Mouse (Mus musculus) gastrocnemius, postnatal 36 days (tissue): Measurements from ENCODE around the gene Ints12. TPM values are rescaled to one million over a fixed set of nuclear protein-coding genes. Genes with fewer than 3 reads are reported as not detected.

ENCODE experiments used
- DNase-seq, 2 experiments: peaks; one replicate each; pipeline ENCODE4 v3.0.0; 2022
- intact Hi-C: fragments of 180-260 bp; cut with DNase I; formaldehyde crosslinking; loops from one replicate; pipeline ENCODE4 v1.15.1; 2025
- total RNA-seq, 2 experiments: library from RNA; stranded (reverse); gene quantifications; 2 replicates each; pipeline ENCODE4 v1.2.3; 2021

The Ints12 gene
- total RNA-seq, 2 experiments from 2014 or later = 6.6 to 7.4 TPM

DNA sequence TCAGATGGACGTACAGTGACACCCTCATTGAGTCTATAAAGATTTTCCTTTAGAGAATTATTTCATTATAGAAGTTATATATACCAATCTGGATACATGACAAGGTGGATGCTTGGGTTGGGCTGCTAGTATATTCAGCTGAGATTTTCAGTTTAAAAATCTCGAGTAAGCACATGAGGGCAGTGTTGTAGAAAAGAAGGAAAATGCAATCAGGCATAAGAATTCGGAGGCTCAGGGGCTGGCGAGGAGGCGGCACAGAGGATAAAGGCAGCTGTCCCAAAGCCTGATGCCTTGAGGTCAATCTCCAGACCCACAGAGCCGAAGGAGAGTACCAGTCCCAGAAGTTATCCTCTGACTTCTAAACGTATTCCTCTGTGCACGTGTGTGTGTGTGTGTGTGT lies 41.0 kb downstream of the Ints12 start:
- intact Hi-C loops = no loop called here
- no peak for DNase-seq

DNA sequence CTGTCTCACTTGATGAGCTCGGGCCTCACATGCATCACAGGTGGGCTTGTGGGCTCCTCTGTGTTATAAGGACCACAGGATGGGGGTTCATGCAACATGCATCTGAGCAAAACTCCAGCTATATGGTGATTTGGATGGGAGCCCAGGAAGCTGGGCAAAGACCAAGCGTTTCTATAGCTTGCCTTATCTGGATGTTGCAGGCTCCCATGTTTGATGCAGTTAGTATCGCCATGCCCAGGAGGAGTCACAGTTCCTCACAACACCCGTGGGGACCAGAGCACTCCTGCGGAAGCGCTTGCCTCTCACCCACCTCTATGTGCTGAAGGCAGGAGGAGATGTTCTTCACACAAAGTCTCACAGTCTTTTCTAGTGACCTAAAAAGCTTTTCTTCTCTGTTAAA lies 50.2 kb downstream of the Ints12 start:
- no peak for DNase-seq
- intact Hi-C loops = no loop called here

DNA sequence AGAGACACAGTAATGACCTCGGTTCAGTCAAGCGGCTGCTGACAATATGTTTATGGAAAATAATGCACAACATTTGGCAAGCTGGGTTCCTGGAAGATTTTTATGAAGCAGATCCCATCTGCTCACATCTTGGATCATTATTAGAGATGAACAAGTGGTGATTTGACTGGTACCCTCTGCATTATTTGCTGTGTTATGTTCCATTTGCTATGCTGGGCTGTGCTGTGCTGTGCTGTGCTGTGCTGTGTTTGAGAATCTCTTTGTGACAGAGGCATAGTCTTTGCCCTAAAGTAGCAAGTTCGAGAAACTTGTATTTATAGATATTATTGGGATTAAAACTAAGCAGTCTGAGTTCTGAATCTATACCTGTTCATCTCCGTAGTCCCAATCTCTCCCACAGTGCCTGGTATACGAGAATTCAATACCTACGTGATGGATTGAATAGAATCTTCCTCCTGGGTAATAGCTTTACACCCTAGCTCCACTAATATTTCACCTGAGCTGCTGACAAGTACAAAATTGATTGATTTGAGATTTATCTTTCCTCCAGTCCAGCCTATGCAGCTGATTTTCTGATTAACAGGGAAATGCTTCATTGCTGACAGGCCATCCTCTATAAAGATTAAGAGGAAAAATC lies 53.0 kb downstream of the Ints12 start:
- no peak for DNase-seq
- intact Hi-C loops = no loop called here

DNA sequence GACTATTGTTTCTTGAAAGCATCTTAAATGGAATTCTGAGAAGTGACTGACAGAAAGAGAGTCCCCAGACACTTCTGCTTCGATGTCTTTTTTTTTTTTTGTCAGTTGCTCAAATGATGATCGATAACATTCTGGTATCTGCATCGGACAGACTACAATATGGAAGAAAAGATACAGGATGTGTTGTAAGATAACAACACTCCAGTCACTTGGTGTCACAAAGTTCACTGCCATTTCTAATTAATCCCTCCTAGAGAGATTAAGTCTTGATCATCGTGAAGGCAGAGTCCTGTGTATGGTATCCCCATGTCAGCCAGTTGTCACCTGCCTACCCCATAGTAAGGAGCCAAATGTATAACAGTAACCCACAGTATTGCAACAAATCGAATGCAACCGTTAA lies 60.0 kb downstream of the Ints12 start:
- no peak for DNase-seq
- intact Hi-C loops = no loop called here

DNA sequence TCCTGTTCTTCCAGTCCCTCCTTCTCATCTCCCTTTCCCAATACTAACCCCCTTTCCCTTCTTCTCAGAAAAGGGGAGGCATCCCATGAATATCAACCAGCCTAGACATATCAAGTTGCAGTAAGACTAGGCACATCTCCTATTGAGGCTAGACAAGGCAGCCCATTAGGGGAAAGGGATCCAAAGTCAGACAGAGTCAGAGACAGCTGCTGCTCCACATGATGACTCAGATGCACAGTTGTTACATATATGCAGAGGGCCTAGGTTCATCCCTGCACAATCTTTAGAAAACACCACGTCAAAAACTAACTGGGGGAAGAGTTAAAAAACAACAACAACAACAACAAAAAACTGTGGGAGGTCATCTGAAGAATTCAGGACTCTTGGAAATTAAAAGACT lies 61.2 kb downstream of the Ints12 start:
- no peak for DNase-seq
- intact Hi-C loops = no loop called here

DNA sequence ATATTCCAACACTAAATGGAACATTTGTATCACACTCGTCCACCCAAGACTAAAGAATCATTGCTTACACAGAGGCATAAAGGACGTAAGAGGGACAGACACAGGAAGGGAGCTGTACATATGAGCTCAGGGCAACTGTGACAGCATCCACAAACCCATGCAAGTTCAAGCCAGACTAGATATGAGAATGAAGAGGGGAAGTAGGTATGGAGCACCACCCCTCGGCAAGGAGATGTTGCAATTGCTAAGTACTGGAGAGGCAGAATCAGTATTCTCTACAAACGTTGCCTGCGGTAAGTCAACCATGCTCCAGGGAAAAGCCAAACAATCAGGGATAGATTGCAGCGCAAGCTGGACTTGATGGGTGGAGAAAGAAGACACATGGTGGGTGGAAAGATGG lies 62.0 kb downstream of the Ints12 start:
- intact Hi-C loops = no loop called here
- no peak for DNase-seq

DNA sequence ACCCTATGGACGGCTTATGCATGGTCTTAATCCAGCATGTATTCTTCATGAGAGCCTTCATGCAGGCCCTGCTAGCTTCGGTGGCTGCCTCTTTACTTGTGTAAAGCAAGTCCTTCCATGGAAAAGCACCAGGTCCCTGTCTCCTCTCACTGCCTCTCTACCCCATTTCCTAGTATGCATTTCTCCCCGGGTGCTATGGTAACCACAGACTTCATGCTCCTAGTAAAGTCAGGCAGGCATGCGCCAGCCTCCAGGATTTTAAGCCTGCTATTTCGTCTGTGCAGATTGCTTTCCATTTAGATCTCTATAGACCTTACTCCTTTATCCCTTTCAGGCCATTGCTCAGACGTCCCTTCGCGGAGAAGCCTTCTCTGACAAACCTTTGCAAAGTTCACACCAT lies 63.0 kb downstream of the Ints12 start:
- intact Hi-C loops = no loop called here

DNA sequence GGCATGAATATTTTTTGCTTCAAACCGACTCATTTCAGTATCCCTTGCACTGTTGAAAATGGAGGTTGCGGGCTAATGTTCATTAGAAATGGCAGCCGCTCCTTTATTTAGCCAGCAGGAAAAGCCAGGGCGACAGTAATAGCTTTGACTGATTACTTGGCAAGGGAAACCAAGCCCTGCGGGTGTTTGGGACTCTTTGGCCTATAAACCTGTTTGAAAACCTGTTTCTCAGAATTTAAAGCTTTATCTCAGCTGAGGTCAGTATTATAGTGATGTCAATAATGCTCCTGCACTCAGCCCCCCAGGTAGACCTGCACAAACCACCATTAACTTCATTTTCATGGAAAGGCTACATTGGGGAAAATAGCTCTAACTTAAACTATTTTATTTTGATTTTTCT lies 66.6 kb downstream of the Ints12 start:
- no peak for DNase-seq
- intact Hi-C loops = no loop called here

More for the DNA sequence above, 63.0 kb downstream of the Ints12 start:
- DNase-seq = no peak

Other genes with a start within 250 kb of the Ints12 start
- 1 to 10 TPM; 3.6 to 6.4 TPM for gene Npnt, start 141.5 kb upstream of the Ints12 start, total RNA-seq
- gene Gstcd, start 193 bp downstream of the Ints12 start, total RNA-seq = 1 to 10 TPM; 2.1 to 2.6 TPM
- gene Arhgef38, start 143.1 kb downstream of the Ints12 start, total RNA-seq = not detected
- gene Ppa2, start 218.3 kb downstream of the Ints12 start, total RNA-seq = 10 to 100 TPM; 45.5 to 46.2 TPM